Mouse (Mus musculus) heart, adult 11 months (tissue): ENCODE results near the gene Olfr519.

Source experiments
- DNase-seq: peaks from one replicate; pipeline ENCODE4 v3.0.0; 2022

Gene Olfr519

DNA sequence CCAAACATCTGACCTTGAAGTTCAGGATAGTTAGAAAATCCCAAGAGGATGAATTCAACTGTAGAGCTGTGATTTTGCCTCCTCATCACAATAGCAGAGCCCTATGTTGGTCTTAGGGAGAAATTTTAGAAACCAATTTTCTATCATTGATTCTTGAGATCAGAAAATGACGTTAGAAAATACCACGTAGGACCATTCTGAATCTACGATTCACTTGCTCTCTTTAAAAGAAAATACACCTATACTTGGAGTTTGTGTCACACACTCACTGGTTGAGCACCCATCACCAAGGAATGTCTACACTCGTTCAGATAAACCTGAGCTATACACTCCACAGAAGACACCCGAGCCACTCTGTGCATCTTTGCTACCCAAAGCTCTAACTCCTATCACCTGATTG lies at the start of gene Olfr519:
Olfr519 (minus strand) TSS at position 101 of the 400 bp plus-strand sequence.
- DNase-seq = no peak

DNA sequence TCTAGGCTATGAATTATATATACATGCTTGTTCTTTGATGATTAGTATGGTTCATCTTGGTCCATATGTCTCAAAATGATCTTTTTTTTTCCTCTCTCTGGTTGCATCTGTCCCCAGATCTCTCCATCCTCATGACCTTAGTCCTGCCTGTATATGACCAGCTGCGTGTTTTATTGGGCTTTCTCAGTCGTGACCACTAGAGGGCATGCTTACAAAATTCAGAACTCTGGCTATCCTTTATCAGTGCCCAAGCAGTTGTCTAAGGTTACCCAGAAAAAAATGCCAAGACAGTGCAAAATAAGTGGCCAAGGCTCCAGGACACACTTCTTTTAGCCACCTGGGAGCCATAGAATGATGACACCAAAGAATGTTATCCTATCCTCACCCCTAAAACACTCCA lies 49.8 kb upstream of the Olfr519 start:
- peak; percentile 89 for DNase-seq

DNA sequence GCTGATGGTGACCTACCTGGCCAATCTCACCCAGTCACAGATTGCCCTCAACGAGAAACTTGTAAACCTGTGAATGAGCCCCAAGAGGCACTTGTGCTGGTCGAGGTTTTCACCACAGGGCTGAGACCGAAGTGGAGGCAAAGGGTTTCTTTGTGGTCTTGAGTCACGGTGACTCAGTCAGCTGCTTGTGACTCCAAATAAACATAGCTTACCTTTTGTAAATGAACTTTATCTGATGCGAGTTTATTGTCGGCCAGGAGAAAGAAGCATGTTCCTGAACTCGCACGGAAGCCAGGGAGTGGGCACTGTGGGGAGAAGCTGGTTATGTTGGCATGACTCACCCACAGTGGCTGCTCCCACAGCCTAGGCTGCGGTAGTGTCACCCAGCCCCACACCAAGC lies 47.2 kb upstream of the Olfr519 start:
- peak; percentile 76 for DNase-seq

DNA sequence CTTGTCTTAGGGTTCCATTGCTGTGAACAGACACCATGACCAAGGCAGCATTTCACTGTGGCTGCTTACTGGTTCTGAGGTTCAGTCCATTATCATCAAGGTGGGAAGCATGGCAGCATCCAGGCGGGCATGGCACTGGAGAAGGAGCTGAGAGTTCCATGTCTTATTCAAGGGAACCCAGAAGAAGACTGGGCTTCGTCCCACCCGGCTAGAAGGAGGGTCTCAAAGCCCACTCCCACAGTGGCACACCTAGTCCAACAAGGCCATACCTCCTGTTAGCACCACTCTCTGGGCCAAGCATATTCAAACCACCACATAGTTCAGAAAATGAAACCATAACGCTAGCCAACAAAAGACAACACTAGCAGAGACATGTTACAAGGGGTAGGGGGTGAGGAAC lies 42.4 kb upstream of the Olfr519 start:
- peak; percentile 79 for DNase-seq

DNA sequence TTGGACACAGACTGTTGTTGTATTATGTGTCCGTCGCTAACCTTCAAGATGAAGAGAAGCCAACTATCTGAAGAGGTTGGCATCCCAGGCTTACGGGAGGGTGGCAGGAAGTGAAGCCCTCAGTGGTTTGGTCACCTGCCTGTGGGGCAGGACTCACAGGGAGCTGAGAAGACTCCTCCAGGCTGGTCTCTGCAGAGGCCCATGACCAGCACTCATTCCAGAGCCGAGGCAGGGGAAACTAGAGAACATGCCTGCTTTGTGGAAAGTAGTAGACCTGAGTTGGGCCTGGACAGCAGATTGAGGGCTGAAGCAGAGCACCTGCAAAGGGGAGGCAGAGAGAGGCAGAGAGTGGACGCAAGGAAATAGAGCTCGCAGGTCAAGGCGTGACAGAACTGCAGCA lies 41.2 kb upstream of the Olfr519 start:
- DNase-seq = peak; percentile 89

DNA sequence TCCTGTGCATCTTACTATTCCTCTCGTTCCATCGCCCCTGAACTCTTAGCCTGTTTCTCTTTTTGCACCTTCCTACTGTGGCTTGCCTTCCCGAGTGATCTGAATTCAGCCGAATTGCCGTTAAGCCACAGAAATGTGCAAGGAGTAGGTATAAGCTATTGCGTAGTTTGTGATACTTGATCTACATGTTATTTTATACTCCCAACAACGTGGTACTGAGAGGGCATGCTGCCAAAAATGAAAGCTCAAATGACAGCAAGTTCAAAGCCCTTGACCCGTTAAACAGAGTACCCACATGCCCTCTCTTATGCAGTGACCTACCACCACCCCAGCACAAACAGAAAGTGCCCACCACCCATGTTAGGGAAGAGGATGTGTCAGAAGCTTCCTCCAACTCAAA lies 40.6 kb upstream of the Olfr519 start:
- no peak for DNase-seq

DNA sequence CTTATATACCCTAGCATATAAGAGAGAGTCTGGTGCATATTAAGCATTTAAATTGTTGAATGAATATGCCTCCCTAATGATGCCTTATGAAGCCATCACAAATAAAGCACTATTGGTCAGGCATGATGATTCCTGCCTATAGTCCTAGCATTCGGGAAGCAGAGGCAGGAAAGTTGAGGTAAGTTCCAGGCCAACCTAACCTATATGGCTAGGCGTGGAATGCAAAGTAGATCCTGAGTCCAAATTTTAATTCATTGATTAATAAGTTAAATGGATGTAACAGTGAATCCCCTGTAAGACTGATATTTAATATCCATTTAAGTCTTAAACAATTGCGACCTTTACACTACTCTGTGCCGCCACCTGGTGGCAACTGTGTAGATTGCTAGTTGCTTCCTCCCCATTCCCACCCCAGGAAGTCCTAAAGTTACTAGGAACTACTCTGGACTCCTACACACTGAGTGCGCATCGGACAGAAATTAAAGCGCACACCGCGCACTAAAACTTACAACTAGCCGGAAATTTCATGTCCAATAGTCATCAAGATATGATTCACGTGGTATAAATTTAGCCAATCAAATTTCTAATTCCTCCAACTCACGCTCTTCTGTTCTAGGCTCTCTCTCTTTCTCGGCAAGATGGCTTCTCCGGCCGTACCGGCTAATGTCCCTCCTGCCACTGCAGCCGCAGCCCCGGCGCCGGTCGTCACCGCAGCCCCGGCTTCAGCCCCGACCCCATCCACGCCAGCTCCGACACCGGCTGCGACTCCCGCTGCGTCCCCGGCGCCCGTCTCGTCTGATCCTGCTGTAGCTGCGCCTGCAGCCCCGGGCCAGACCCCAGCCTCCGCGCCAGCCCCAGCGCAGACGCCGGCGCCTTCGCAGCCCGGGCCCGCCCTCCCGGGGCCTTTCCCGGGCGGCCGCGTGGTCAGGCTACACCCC lies 39.8 kb upstream of the Olfr519 start, which contains the start of gene Eif3f:
Eif3f (plus strand) TSS at position 624 of the 938 bp plus-strand sequence.
- DNase-seq = peak; percentile 100

DNA sequence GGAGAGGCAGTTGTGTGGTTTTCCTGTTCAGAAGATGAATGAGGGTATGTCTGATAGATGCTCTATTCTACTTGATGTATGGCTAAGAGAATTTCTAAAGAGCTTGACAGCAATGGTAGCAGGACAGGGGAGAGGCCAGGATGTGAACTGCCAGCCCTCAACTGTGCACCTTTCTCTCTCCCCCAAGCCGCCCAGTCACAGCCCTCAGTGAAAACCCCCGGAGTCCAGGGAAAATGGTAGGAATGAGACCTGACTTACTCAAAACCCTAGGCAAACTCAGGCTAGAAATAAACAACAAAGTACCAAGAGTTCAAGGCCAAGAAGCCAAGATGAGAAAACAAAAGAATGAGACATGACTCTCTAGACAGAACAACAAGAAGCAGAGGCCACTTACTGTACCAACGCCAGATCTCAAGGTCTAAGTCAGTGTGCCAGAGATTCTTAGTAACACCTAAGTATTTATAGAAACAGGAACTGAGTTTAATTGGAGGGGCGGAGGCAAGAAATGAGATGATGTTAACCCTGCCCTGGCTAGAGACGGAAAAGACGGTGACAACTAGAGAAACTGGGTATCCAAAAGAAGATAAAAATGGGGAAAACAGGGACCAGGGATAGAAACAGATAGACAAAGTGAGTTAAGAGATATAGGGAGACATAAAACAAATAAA lies 35.6 kb upstream of the Olfr519 start, which contains the start of gene Nlrp10:
Nlrp10 (minus strand) TSS at position 453 of the 668 bp plus-strand sequence.
- DNase-seq = peak; percentile 81

DNA sequence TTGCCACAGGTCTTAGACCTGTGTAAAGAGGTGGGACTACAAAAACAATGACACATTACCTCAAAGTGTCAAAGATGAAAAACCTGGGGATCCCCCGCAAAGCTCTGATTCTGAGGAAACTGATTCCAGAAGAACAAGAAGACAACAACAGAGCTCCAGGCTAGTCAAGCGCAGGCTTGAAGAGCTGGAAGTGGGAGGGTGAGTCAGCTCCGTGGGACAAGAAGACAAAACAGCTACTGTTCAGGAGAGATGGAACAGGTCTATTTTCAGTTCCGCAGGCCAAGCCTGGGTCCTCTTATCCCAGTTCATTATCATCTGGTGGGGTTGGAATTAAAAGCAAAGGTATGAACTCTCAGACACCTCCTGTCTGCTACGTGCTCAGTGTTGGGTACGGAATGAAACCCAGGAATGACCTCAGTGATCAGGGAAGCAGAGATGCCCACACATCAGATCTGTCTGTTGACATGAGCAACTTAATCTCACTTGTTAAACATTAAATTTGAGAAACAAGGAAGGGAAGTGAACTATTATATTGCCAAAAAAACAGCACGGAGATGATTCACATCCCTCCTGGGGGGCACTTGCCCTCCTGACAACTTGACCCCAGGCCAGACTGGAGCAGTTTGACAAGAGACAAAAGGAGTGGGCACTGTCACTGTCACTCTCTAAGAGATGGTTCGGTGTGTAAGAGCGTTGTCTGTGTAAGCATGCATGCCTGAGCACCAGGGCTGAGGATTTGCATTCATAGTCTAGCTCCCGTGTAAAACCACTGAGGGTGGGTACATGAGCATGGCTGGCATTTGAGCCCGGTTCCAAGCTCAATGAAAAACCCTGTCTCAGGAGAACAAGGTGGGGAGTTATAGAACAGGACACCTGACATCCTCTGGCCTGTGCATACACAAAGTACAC lies 34.3 kb upstream of the Olfr519 start:
- DNase-seq = peak; percentile 71

DNA sequence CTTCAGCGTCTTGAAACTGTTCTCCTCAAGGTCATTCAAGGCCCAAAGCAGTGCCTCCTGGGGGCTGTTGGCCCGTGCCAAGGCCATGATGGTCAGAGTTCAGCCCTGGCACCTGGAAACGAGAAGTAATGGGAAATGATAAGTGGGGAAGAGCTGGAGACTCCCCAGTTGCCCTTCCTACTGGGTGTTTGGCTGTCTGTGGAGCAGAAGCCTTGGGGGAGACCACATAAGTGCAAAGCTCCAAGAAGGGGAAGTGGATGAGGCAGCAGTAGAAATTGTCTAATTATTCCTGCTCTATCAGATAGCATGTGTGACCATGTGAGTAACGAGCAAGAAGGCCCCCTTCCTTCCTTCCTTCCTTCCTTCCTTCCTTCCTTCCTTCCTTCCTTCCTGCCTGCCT lies 32.8 kb upstream of the Olfr519 start:
- DNase-seq = no peak

DNA sequence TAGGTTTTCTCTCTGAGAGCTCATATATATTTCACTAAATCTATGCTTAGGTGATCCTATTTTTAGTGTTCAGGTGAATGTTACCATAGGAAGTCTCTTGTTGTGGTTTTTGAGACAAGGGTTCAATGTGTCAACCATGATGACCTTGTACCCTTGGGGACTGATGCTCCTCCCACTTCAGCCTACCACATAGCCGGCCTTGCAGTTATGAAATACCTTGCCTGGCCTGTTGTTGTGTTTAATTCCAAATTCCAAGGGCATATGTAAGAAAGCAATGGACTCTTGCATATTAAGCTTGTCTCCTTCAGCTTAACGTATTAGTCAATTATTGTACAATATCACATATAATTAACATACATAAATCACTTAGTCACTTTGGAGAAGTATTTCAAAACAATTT lies 9.7 kb upstream of the Olfr519 start:
- peak; percentile 40 for DNase-seq

DNA sequence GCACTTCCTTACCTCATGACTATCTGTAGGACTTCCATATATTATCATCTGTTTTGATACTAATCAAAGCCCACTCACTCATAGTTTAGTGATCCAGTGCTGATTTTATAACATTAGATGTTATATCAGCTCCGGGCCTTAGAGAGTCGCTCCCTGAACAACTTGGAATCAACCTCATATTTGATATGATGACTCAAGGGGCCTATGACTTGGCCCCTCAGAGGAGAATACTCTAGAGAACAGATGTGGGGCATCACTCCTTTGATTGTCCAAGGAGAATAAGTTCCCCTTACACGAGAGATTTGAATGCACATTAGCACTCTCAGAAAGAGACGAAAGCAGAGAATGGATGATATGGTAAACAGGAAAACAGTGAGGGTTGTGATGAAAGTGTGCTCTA lies 9.3 kb downstream of the Olfr519 start, which contains the start of gene Olfr518:
Olfr518 (minus strand) TSS at position 101 of the 400 bp plus-strand sequence.
- no peak for DNase-seq

DNA sequence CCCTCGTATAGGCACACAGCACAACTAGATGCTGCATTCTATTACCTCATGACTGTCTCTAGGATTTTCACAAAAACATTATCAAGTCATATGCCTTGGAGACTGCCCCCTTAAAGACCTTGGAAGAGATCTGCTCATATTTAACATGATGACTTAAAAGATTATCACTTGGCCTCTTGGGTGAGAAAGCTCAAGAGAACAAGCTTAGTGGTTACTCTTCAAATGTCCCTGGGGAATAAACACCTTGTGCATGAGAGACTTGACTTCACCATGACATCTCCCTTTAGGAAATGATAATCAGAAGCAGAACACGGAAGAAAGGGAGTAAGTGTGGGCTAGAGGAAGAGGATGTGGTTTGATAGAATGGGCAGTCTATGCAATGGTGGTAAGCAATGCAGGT lies 21.9 kb downstream of the Olfr519 start, which contains the start of gene Olfr517:
Olfr517 (minus strand) TSS at position 101 of the 400 bp plus-strand sequence.
- no peak for DNase-seq

DNA sequence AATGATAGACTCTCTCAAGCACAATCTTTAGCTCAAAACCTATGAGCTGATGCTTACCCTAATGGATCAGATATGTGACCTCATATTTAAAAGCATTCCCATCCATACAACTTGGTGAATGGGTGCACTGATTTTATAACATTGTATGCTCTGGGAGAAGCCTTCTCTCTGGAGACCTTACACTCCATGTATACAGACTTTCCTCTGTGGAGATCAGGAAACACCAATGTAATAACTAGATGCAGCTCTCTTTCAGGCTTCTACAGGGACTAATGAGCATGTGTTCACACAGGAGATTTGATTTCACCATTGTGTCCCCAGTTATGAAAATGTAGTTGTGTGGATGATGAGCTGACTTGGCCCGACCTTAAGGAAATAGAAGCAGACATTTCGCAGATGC lies 43.8 kb downstream of the Olfr519 start, which contains the start of gene Olfr516:
Olfr516 (minus strand) TSS at position 101 of the 400 bp plus-strand sequence.
- DNase-seq = peak; percentile 24
